Mouse (Mus musculus) lung, embryonic 14.5 days (tissue): ENCODE measurements around the gene Zmynd8. TPM values are rescaled to one million over a fixed set of nuclear protein-coding genes. Genes with fewer than 3 reads are reported as not detected.

Experiments used
- ATAC-seq: fragments of 200-750 bp; cut with Nextera tagmentation; 2 replicates; pipeline ENCODE4 v1.8.0; 2017; ENCODE audit warnings: mild to moderate bottlenecking, moderate TSS enrichment, moderate library complexity; ENCODE audit not compliant: insufficient read depth
- DNase-seq: peaks from one replicate; pipeline ENCODE4 v3.0.0-alpha.2; 2015
- H3K27ac ChIP-seq: fragments of 300-500 bp; sonication (generic); 2 replicates; pipeline ENCODE4 v1.5.1; 2014; ENCODE audit warnings: low read depth, mild to moderate bottlenecking, moderate library complexity
- H3K27me3 ChIP-seq: fragments of 300-500 bp; sonication (generic); 2 replicates; pipeline ENCODE4 v1.6.1; 2014; ENCODE audit warnings: low read length, control low read depth; ENCODE audit not compliant: insufficient read depth
- H3K36me3 ChIP-seq: fragments of 300-500 bp; sonication (generic); 2 replicates; pipeline ENCODE4 v1.6.1; 2014; ENCODE audit warnings: control low read depth; ENCODE audit not compliant: insufficient read depth
- H3K4me1 ChIP-seq: fragments of 300-500 bp; sonication (generic); 2 replicates; pipeline ENCODE4 v1.6.1; 2014; ENCODE audit warnings: antibody characterized with exemption, control low read depth; ENCODE audit not compliant: insufficient read depth
- H3K4me2 ChIP-seq: fragments of 300-500 bp; sonication (generic); 2 replicates; pipeline ENCODE4 v1.6.1; 2014; ENCODE audit warnings: mild to moderate bottlenecking
- H3K4me3 ChIP-seq: fragments of 300-500 bp; sonication (generic); 2 replicates; pipeline ENCODE4 v1.5.1; 2014; ENCODE audit warnings: low read depth, low read length
- H3K9ac ChIP-seq: fragments of 300-500 bp; sonication (generic); 2 replicates; pipeline ENCODE4 v1.6.1; 2014
- H3K9me3 ChIP-seq: fragments of 300-500 bp; sonication (generic); 2 replicates; pipeline ENCODE4 v1.6.1; 2016; ENCODE audit warnings: low read depth, low read length, control low read depth
- CTCF ChIP-seq: IDR thresholded peaks from 2 replicates; pipeline ENCODE4 v1.5.1; 2016; ENCODE audit warnings: antibody characterized with exemption, low read depth
- WGBS: fragments of 180-500 bp; shearing (Covaris S2); extraction: QIAGEN DNeasy Blood & Tissue Kit; methylation state at CpG from one replicate; pipeline ENCODE4 v1.1.7; 2014; 5-methylcytosine and 5-hydroxymethylcytosine counted together
- polyA plus RNA-seq: library from polyadenylated mRNA; unstranded; fragments of >200 nt; fragmentation: Nextera tagmentation; extraction: Ambion mirVana; gene quantifications from 2 replicates; pipeline ENCODE4 v1.2.1, GENCODE M21; 2014

The Zmynd8 gene
- polyA plus RNA-seq, 1 experiment from 2014 or later: 40.5 TPM

DNA sequence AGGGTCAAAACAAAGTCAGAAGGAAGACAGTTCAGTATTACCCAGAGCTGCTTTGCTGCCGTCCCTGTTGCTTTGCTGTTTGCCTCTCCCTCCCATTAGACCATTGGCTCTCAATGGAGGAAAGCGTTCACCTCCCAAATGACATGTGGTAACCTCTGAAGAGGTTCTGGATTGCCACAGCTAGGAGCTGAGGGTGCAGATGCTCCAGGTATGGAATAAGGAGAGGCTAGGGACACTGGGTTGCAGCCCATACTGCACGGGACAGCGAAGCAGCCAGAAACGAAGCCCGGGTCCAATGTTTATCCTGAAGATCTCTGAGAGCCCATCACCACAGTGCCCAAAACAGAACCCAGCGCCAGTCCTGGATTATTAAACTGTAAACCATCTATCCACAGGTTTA, 9.6 kb downstream of the Zmynd8 start:
- WGBS: 56% methylated on average over 7 of the region's 7 CpGs
- Histone ChIP-seq H3K4me3 (no peak overlapping the region), H3K36me3 (no peaks in the 10 kb centered on the region), H3K4me1 (peaks cover 44% of the 10 kb centered on the region), H3K27me3 (no peaks in the 10 kb centered on the region), H3K9me3 (no peaks in the 10 kb centered on the region), H3K4me2 (no peak overlapping the region), H3K9ac (no peak overlapping the region), H3K27ac (peak overlapping the region; percentile 100)
- DNase-seq (no peak), ATAC-seq (no peak)
- no peak for TF ChIP-seq CTCF

DNA sequence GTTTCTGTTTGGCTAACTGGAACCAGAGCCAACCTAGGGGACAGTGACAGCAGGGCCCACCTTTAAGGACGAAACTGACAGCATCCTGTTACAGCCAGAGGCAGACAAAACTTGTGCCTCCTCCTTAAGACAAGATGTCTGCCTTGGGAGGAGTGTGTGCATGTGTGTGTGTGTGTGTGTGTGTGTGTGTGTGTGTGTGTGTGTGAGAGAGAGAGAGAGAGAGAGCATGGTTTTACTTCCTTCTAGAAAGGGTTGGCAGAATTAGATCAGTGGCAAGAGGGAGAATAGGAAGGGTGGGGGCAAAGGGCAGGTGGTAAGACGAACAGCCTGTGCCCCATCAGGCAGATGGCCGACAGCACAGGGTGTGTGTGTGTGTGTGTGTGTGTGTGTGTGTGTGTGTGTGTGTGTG, 10.0 kb downstream of the Zmynd8 start:
- H3K4me2 ChIP-seq: peak overlapping the region; percentile 41; the same call in 1 of the 2 replicates
- peak overlapping the region; percentile 32 for H3K9ac ChIP-seq
- TF ChIP-seq CTCF: no peak; the same call in 1 of the 2 replicates
- ATAC-seq (no peak), DNase-seq (no peak)
- WGBS: 18% methylated on average over 3 of the region's 3 CpGs
- peaks cover 44% of the 10 kb centered on the region for H3K4me1 ChIP-seq
- H3K27me3 ChIP-seq: no peaks in the 10 kb centered on the region
- H3K27ac ChIP-seq: peak overlapping the region; percentile 100
- H3K9me3 ChIP-seq: no peaks in the 10 kb centered on the region
- no peak overlapping the region for H3K4me3 ChIP-seq
- H3K36me3 ChIP-seq: no peaks in the 10 kb centered on the region

GRCm38 (mm10) chr2:165888396-165888795, 10.4 kb downstream of the Zmynd8 start:
- no peaks in the 10 kb centered on the region for H3K9me3 ChIP-seq
- no peaks in the 10 kb centered on the region for H3K27me3 ChIP-seq
- no peaks in the 10 kb centered on the region for H3K36me3 ChIP-seq
- TF ChIP-seq CTCF: no peak; the same call in 1 of the 2 replicates
- no peak overlapping the region for H3K4me3 ChIP-seq
- H3K27ac ChIP-seq: peak overlapping the region; percentile 100
- H3K9ac ChIP-seq: peak overlapping the region; percentile 32
- DNase-seq: peak; percentile 96
- peak overlapping the region; percentile 41 for H3K4me2 ChIP-seq
- peaks cover 45% of the 10 kb centered on the region for H3K4me1 ChIP-seq
- ATAC-seq: peak; percentile 41
- WGBS: 10% methylated on average over 13 of the region's 13 CpGs

GRCm38 (mm10) chr2:165886857-165887628, 11.8 kb downstream of the Zmynd8 start:
- Histone ChIP-seq H3K4me3 (no peak overlapping the region), H3K9ac (peak overlapping the region; percentile 38), H3K4me1 (peaks cover 58% of the 10 kb centered on the region), H3K36me3 (no peaks in the 10 kb centered on the region), H3K27ac (peak overlapping the region; percentile 100), H3K9me3 (no peaks in the 10 kb centered on the region), H3K27me3 (no peaks in the 10 kb centered on the region), H3K4me2 (peak overlapping the region; percentile 32; the same call in 1 of the 2 replicates)
- TF ChIP-seq CTCF: no peak
- DNase-seq (peak; percentile 61), ATAC-seq (no peak)
- 8% methylated on average over 25 of the region's 25 CpGs for WGBS

DNA sequence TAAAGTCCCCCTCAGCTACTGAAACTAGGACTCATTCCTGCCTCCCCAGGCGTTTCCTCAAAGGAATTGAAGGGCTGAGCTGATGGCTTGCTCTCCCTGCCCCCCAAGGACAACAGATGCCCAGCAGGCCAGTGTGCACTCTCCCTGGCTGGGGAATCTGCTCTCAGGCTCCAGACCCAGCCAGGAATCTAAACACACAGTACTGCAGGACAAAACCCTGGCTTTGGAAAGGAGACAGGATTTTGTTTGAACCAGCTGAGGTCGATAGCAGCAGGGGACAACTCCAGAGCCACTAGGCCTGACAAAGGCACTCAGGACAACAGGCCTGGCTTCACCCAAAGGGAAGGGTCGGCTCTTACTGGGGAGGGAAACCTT, 12.3 kb downstream of the Zmynd8 start:
- Histone ChIP-seq H3K4me3 (no peak overlapping the region), H3K4me2 (peak overlapping the region; percentile 75; the same call in 1 of the 2 replicates), H3K27me3 (no peaks in the 10 kb centered on the region), H3K27ac (peak overlapping the region; percentile 100), H3K36me3 (no peaks in the 10 kb centered on the region), H3K9me3 (no peaks in the 10 kb centered on the region), H3K4me1 (peaks cover 64% of the 10 kb centered on the region), H3K9ac (peak overlapping the region; percentile 38)
- 2% methylated on average over 3 of the region's 3 CpGs for WGBS
- DNase-seq (peak; percentile 56), ATAC-seq (no peak)
- peak; percentile 18 for TF ChIP-seq CTCF

- H3K27ac ChIP-seq: peak overlapping the region; percentile 100
- H3K4me1 ChIP-seq: peaks cover 69% of the 10 kb centered on the region
- H3K9ac ChIP-seq: peak overlapping the region; percentile 68
- no peaks in the 10 kb centered on the region for H3K27me3 ChIP-seq
- no peak for ATAC-seq
- no peaks in the 10 kb centered on the region for H3K9me3 ChIP-seq
- H3K4me3 ChIP-seq: no peak overlapping the region
- DNase-seq: no peak
- TF ChIP-seq CTCF: no peak
- 35% methylated on average over 4 of the region's 4 CpGs for WGBS
- H3K36me3 ChIP-seq: no peaks in the 10 kb centered on the region
- H3K4me2 ChIP-seq: peak overlapping the region; percentile 75
These were observed 12.9 kb downstream of the Zmynd8 start for GRCm38 (mm10) chr2:165885951-165886320.

DNA sequence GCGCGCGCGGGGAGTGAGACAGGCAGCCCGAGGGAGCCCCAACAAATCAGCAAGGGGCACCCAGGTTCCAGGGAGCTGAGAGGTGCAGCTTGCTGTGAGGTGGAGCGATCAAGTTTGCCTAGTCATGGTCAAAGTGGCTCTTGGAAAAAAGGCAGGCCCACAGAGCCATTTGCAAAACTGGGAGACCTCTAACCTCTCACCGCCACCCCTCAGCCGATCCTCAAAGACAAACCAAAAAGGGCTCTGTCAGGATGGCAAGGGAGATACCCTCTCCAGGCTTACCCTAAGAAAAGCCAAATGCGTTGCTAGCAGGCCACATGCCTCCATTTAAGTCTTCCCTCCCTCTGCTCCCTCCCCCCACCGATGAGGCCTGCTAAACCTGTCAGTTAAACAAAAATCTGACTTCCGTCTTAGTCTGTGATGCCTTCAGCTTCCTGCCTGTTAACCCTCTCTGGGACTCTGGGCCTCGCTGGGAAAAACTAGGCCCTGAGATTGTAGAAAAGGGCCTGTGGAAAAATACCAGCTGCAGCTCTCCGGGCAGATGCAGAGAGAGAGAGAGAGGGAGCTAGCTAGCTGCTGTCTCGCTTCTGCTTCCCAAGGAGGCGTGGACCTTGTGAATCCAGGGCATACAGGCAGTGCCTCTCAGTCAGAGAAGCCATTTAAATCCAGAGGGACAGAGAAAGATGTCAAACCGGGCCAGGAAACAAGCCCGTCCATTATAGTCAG, 13.4 kb downstream of the Zmynd8 start:
- TF ChIP-seq CTCF: peak; percentile 12; the same call in 1 of the 2 replicates
- peak; percentile 26 for ATAC-seq
- WGBS: 6% methylated on average over 17 of the region's 17 CpGs
- peak overlapping the region; percentile 100 for H3K27ac ChIP-seq
- peaks cover 74% of the 10 kb centered on the region for H3K4me1 ChIP-seq
- peak overlapping the region; percentile 68 for H3K9ac ChIP-seq
- no peaks in the 10 kb centered on the region for H3K27me3 ChIP-seq
- H3K36me3 ChIP-seq: peaks cover 4% of the 10 kb centered on the region; the same call in 1 of the 2 replicates
- peak; percentile 81 for DNase-seq
- no peaks in the 10 kb centered on the region for H3K9me3 ChIP-seq
- H3K4me2 ChIP-seq: peak overlapping the region; percentile 75
- no peak overlapping the region for H3K4me3 ChIP-seq
